Mouse (Mus musculus): ENCODE measurements at regions not wholly inside any gene's neighbourhood (a gene's known extent, or its start where the extent isn't known, plus 50 kb on each side); places are given as distances from the start of the nearest gene placed in this dataset.

GRCm38 (mm10) chr2:78520258-78521023 is 347.5 kb upstream of the Ube2e3 start:
- Histone ChIP-seq H3K27me3 (ENCODE audit: insufficient read depth, low read length) (no peaks in the 10 kb centered on the region), H3K36me3 (ENCODE audit: insufficient read depth) (no peaks in the 10 kb centered on the region), H3K4me3 (ENCODE audit: low read depth, low read length) (no peak overlapping the region), H3K4me2 (ENCODE audit: low read depth) (no peak overlapping the region), H3K4me1 (ENCODE audit: insufficient read depth) (no peaks in the 10 kb centered on the region), H3K27ac (ENCODE audit: low read depth, low read length) (no peak overlapping the region), H3K9me3 (ENCODE audit: low read length) (no peaks in the 10 kb centered on the region), H3K9ac (no peak overlapping the region)
- no peak for TF ChIP-seq CTCF (IDR thresholded peaks at IDR 0.05; ENCODE audit: low read depth)
- peak; percentile 21 for DNase-seq
- WGBS, result 59% methylated on average over 4 of the region's 4 CpGs
- peak; percentile 78 for ATAC-seq

DNA sequence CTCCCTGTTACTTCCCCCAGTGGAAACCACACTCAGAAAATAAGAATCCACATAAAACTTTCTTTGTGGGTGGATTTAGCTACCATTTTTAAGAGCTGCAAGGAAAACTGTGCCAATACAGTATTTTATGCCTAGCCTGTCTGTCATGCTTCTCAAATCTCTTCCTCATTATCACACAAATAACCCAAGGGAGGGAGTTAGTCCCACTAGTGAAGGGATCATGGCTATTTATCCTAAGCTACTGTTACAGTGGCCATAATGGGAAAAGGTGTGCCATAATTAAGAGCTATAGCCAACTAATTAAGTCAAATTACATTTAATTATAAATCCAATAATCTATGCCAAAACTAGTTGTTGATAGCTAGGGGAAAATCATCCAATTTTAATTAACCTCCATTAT is 374.8 kb upstream of the Ube2e3 start:
- no peak for DNase-seq
- Histone ChIP-seq H3K27ac (ENCODE audit: low read depth, low read length) (no peak overlapping the region), H3K4me1 (ENCODE audit: insufficient read depth) (no peaks in the 10 kb centered on the region), H3K4me3 (ENCODE audit: low read depth, low read length) (no peak overlapping the region), H3K36me3 (ENCODE audit: insufficient read depth) (no peaks in the 10 kb centered on the region), H3K9ac (no peak overlapping the region), H3K27me3 (ENCODE audit: insufficient read depth, low read length) (no peaks in the 10 kb centered on the region), H3K4me2 (ENCODE audit: low read depth) (no peak overlapping the region), H3K9me3 (ENCODE audit: low read length) (no peaks in the 10 kb centered on the region)
- no peak for TF ChIP-seq CTCF (IDR thresholded peaks at IDR 0.05; ENCODE audit: low read depth)
- ATAC-seq, result no peak

DNA sequence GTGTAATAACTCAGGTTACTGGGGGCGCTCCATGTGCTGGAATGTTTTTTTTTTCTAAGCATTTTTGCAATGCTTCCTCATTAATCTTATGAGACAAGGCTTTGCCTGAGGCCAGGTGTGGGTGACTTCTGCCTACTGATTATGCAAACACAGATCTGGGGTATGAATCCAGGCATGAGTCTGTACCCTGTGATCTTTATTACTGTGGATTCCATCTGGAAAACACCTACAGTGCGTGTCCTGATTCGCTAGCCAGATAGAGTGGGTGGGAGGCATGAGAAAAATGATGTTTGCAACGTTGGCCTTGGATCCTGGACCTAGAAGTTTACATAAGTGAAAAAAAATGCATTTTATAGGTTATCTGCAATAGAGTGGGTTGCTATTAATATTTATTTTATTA is 387.9 kb upstream of the Ube2e3 start:
- ATAC-seq (no peak), DNase-seq (no peak)
- Histone ChIP-seq H3K9ac (no peak overlapping the region), H3K9me3 (ENCODE audit: low read length) (no peaks in the 10 kb centered on the region), H3K4me2 (ENCODE audit: low read depth) (no peak overlapping the region), H3K4me1 (ENCODE audit: insufficient read depth) (no peaks in the 10 kb centered on the region), H3K36me3 (ENCODE audit: insufficient read depth) (no peaks in the 10 kb centered on the region), H3K27me3 (ENCODE audit: insufficient read depth, low read length) (no peaks in the 10 kb centered on the region), H3K27ac (ENCODE audit: low read depth, low read length) (no peak overlapping the region), H3K4me3 (ENCODE audit: low read depth, low read length) (no peak overlapping the region)
- no peak for TF ChIP-seq CTCF (IDR thresholded peaks at IDR 0.05; ENCODE audit: low read depth)
- WGBS, result 94% methylated on average over 4 of the region's 4 CpGs

- DNase-seq (no peak), ATAC-seq (no peak)
- 90% methylated on average over 4 of the region's 4 CpGs for WGBS
- no peak overlapping the region for H3K4me3 ChIP-seq (ENCODE audit: low read depth, low read length)
- H3K27me3 ChIP-seq (ENCODE audit: insufficient read depth, low read length), result no peaks in the 10 kb centered on the region
- H3K27ac ChIP-seq (ENCODE audit: low read depth, low read length), result no peak overlapping the region
- no peak overlapping the region for H3K4me2 ChIP-seq (ENCODE audit: low read depth)
- no peaks in the 10 kb centered on the region for H3K4me1 ChIP-seq (ENCODE audit: insufficient read depth)
- no peaks in the 10 kb centered on the region for H3K36me3 ChIP-seq (ENCODE audit: insufficient read depth)
- no peak for TF ChIP-seq CTCF (IDR thresholded peaks at IDR 0.05; ENCODE audit: low read depth)
- no peaks in the 10 kb centered on the region for H3K9me3 ChIP-seq (ENCODE audit: low read length)
- no peak overlapping the region for H3K9ac ChIP-seq
These were observed 408.5 kb upstream of the Ube2e3 start for GRCm38 (mm10) chr2:78459444-78459843.

DNA sequence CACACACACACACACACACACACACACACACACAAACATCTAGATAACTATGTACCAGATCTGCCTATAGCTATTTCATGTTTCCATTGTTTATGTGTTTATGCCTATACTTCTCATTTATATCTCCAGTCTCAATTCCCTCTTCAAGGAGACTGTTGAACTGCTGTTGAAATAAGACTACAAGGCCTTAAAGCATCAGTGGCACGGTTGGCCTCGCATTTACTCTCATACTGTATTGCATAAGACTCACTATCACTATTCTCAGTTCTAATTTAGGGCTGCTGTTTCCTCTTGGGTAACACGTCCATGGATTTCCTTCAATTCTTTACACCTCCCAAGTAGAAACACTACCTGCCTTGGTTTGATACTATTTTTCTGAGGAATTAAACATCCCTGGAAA is 414.5 kb upstream of the Ube2e3 start:
- Histone ChIP-seq H3K27me3 (ENCODE audit: insufficient read depth, low read length) (no peaks in the 10 kb centered on the region), H3K4me3 (ENCODE audit: low read depth, low read length) (no peak overlapping the region), H3K4me1 (ENCODE audit: insufficient read depth) (no peaks in the 10 kb centered on the region), H3K36me3 (ENCODE audit: insufficient read depth) (no peaks in the 10 kb centered on the region), H3K27ac (ENCODE audit: low read depth, low read length) (no peak overlapping the region), H3K9ac (no peak overlapping the region), H3K9me3 (ENCODE audit: low read length) (no peaks in the 10 kb centered on the region), H3K4me2 (ENCODE audit: low read depth) (no peak overlapping the region)
- ATAC-seq (no peak), DNase-seq (no peak)
- 89% methylated on average over 3 of the region's 3 CpGs for WGBS
- no peak for TF ChIP-seq CTCF (IDR thresholded peaks at IDR 0.05; ENCODE audit: low read depth)

DNA sequence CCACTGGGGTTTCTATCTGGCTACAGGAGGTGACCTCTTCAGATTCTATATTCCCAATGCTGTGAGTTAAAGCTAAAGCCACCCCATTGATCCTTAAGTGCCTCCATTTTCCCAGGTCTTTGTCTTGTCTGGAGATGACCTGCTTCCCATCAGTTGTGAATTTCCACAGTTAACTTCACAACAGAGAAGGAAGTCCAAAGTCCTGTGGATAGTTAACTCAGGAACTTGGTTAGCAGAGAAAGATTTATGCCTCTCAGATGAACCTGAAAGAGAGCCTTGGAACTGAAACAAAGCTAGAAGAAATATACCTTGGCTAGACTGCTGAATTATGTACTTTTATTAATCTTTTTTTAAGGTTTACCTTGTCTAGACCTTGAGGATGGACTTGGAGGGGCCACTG is 431.1 kb upstream of the Ube2e3 start:
- Histone ChIP-seq H3K9me3 (ENCODE audit: low read length) (no peaks in the 10 kb centered on the region), H3K9ac (no peak overlapping the region), H3K4me1 (ENCODE audit: insufficient read depth) (no peaks in the 10 kb centered on the region), H3K4me2 (ENCODE audit: low read depth) (no peak overlapping the region), H3K4me3 (ENCODE audit: low read depth, low read length) (no peak overlapping the region), H3K36me3 (ENCODE audit: insufficient read depth) (no peaks in the 10 kb centered on the region), H3K27ac (ENCODE audit: low read depth, low read length) (no peak overlapping the region), H3K27me3 (ENCODE audit: insufficient read depth, low read length) (no peaks in the 10 kb centered on the region)
- ATAC-seq, result no peak
- DNase-seq, result no peak
- TF ChIP-seq CTCF (IDR thresholded peaks at IDR 0.05; ENCODE audit: low read depth), result no peak

DNA sequence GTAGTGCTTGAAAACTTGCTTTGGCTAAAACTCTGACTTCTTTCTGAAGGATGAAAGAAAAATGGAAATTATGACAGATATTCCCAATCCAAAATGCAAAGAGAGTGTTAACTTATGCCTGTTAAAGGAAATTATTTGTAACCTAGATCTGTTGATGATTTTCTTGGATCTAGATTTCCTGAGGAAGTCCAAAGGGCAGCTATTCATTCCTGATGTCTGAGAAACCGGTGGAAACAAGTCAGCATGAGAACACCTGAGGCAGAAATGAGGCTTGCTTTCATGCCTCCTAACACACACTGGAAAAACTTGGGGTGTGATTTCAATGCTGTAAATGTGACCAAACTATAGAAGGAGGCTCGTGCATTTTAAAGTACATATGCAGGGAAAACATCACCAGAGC is 432.9 kb upstream of the Ube2e3 start:
- Histone ChIP-seq H3K27me3 (ENCODE audit: insufficient read depth, low read length) (no peaks in the 10 kb centered on the region), H3K4me1 (ENCODE audit: insufficient read depth) (no peaks in the 10 kb centered on the region), H3K9ac (no peak overlapping the region), H3K27ac (ENCODE audit: low read depth, low read length) (no peak overlapping the region), H3K9me3 (ENCODE audit: low read length) (no peaks in the 10 kb centered on the region), H3K36me3 (ENCODE audit: insufficient read depth) (no peaks in the 10 kb centered on the region), H3K4me2 (ENCODE audit: low read depth) (no peak overlapping the region), H3K4me3 (ENCODE audit: low read depth, low read length) (no peak overlapping the region)
- ATAC-seq (no peak), DNase-seq (no peak)
- 73% methylated on average over 2 of the region's 2 CpGs for WGBS
- no peak for TF ChIP-seq CTCF (IDR thresholded peaks at IDR 0.05; ENCODE audit: low read depth)

All from forebrain, postnatal 0 days (tissue).